Mouse (Mus musculus): ENCODE results near the gene Meis2.

DNA sequence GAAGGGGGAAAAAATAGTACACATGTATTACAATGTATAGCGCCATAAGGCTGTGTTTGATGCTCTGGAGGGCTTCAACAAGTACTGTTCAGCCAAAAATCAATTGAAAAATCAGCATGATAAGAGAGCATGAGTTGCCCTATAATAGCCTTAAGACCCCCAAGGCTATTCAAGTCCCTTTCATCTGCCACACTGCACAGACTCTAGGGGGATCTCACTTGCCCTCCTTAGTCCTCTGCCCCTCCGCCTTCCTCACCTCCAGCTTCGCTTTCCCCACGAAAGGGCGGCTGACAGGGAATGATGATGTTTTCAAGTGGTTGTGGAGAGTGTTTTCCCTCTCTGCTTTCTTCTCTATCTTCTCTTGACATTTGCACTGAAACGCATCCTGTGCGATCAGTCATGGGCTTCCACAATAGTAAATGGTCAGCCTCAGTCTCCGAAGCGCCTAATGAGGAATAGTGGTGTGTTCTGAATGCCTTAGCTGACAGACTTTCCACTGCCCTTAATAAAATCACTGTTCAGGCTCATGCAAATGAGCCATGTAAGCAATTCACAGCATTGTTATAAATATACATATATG is 23.9 kb downstream of the Meis2 start:
- no peak for TF ChIP-seq POLR2A (IDR thresholded peaks at IDR 0.05; ENCODE audit: borderline replicate concordance, low read depth, low read length)
- no peak for TF ChIP-seq CTCF (IDR thresholded peaks at IDR 0.05; ENCODE audit: low read depth, low read length)
